Mouse (Mus musculus) midbrain, embryonic 16.5 days (tissue): ENCODE data around the gene Gnb1l. TPM values are rescaled to one million over a fixed set of nuclear protein-coding genes. Genes with fewer than 3 reads are reported as not detected.
A peak's percentile ranks its signal among the peaks of the same experiment; 100 is the strongest.

Source experiments
- ATAC-seq: fragments of 200-750 bp; cut with Nextera tagmentation; 2 replicates; pipeline ENCODE4 v1.8.0; 2017; ENCODE audit warnings: moderate TSS enrichment
- H3K27ac ChIP-seq: fragments of 300-500 bp; sonication (generic); 2 replicates; pipeline ENCODE4 v1.5.1; 2014; ENCODE audit warnings: mild to moderate bottlenecking, low read length, mixed read lengths
- H3K27me3 ChIP-seq: fragments of 300-500 bp; sonication (generic); 2 replicates; pipeline ENCODE4 v1.6.1; 2014; ENCODE audit warnings: low read depth, low read length, mixed read lengths; ENCODE audit not compliant: control insufficient read depth, insufficient read depth
- H3K36me3 ChIP-seq: fragments of 300-500 bp; sonication (generic); 2 replicates; pipeline ENCODE4 v1.6.1; 2014; ENCODE audit warnings: mild to moderate bottlenecking, low read length, moderate library complexity, mixed read lengths; ENCODE audit not compliant: control insufficient read depth, insufficient read depth
- H3K4me1 ChIP-seq: fragments of 300-500 bp; sonication (generic); 2 replicates; pipeline ENCODE4 v1.6.1; 2014; ENCODE audit warnings: mild to moderate bottlenecking, low read length, mixed read lengths; ENCODE audit not compliant: control insufficient read depth, insufficient read depth
- H3K4me2 ChIP-seq: fragments of 300-500 bp; sonication (generic); 2 replicates; pipeline ENCODE4 v1.6.1; 2014; ENCODE audit warnings: mild to moderate bottlenecking, low read length, mixed read lengths
- H3K4me3 ChIP-seq: fragments of 300-500 bp; sonication (generic); 2 replicates; pipeline ENCODE4 v1.5.1; 2014; ENCODE audit warnings: low read depth, mild to moderate bottlenecking, low read length, moderate library complexity, mixed read lengths
- H3K9ac ChIP-seq: fragments of 300-500 bp; sonication (generic); 2 replicates; pipeline ENCODE4 v1.6.1; 2014; ENCODE audit warnings: low read depth, low read length, mixed read lengths
- H3K9me3 ChIP-seq: fragments of 300-500 bp; sonication (generic); replicated peaks from 2 replicates; pipeline ENCODE4 v1.6.1; 2014; ENCODE audit warnings: mild to moderate bottlenecking, low read length, mixed read lengths; ENCODE audit not compliant: control insufficient read depth, poor library complexity, severe bottlenecking
- WGBS: fragments of 180-500 bp; shearing (Covaris S2); extraction: QIAGEN DNeasy Blood & Tissue Kit; methylation state at CpG from one replicate; pipeline ENCODE4 v1.1.7; 2014; 5-methylcytosine and 5-hydroxymethylcytosine counted together
- polyA plus RNA-seq: library from polyadenylated mRNA; unstranded; fragments of >200 nt; fragmentation: Nextera tagmentation; extraction: Ambion mirVana; gene quantifications from 2 replicates; pipeline ENCODE4 v1.2.1, GENCODE M21; 2015

Gnb1l gene
- polyA plus RNA-seq, 1 experiment from 2014 or later = 17.6 TPM

GRCm38 (mm10) chr16:18577599-18578160 lies 79.2 kb downstream of the Gnb1l start:
- H3K27ac ChIP-seq = no peak overlapping the region
- no peak overlapping the region for H3K9ac ChIP-seq
- no peaks in the 10 kb centered on the region for H3K9me3 ChIP-seq
- peaks cover 11% of the 10 kb centered on the region for H3K4me1 ChIP-seq
- H3K4me2 ChIP-seq = no peak overlapping the region
- H3K36me3 ChIP-seq = no peaks in the 10 kb centered on the region
- peaks cover 42% of the 10 kb centered on the region for H3K27me3 ChIP-seq
- WGBS = 13% methylated on average over 5 of the region's 5 CpGs
- H3K4me3 ChIP-seq = no peak overlapping the region
- ATAC-seq = no peak

- no peak overlapping the region for H3K9ac ChIP-seq
- H3K4me2 ChIP-seq = no peak overlapping the region
- H3K27me3 ChIP-seq = peaks cover 69% of the 10 kb centered on the region
- no peak overlapping the region for H3K4me3 ChIP-seq
- no peak for ATAC-seq
- H3K27ac ChIP-seq = no peak overlapping the region
- WGBS = 24% methylated on average over 2 of the region's 2 CpGs
- H3K36me3 ChIP-seq = no peaks in the 10 kb centered on the region
- peaks cover 11% of the 10 kb centered on the region for H3K4me1 ChIP-seq
- no peaks in the 10 kb centered on the region for H3K9me3 ChIP-seq
Measured at GRCm38 (mm10) chr16:18580389-18580788, 81.9 kb downstream of the Gnb1l start.

- Histone ChIP-seq H3K27ac (no peak overlapping the region), H3K4me2 (peak overlapping the region; percentile 55), H3K27me3 (peaks cover 73% of the 10 kb centered on the region), H3K9me3 (no peaks in the 10 kb centered on the region), H3K9ac (no peak overlapping the region), H3K4me3 (peak overlapping the region; percentile 38), H3K4me1 (peaks cover 11% of the 10 kb centered on the region), H3K36me3 (no peaks in the 10 kb centered on the region)
- no peak for ATAC-seq
- WGBS = 4% methylated on average over 21 of the region's 21 CpGs
Measured at GRCm38 (mm10) chr16:18581050-18581622, 82.6 kb downstream of the Gnb1l start.

GRCm38 (mm10) chr16:18581623-18582205 lies 83.2 kb downstream of the Gnb1l start:
- Histone ChIP-seq H3K27me3 (peaks cover 73% of the 10 kb centered on the region), H3K4me1 (peaks cover 16% of the 10 kb centered on the region), H3K9ac (0 out of 2 replicates have a peak overlapping the region, but pooled peaks have one; percentile 46), H3K36me3 (no peaks in the 10 kb centered on the region), H3K4me3 (peak overlapping the region; percentile 38), H3K27ac (no peak overlapping the region), H3K9me3 (no peaks in the 10 kb centered on the region), H3K4me2 (peak overlapping the region; percentile 55)
- WGBS = 1% methylated on average over 43 of the region's 66 CpGs
- ATAC-seq = peak; percentile 43

GRCm38 (mm10) chr16:18582426-18583148 lies 84.1 kb downstream of the Gnb1l start:
- Histone ChIP-seq H3K27me3 (peaks cover 73% of the 10 kb centered on the region), H3K4me3 (peak overlapping the region; percentile 38), H3K36me3 (no peaks in the 10 kb centered on the region), H3K4me1 (peaks cover 21% of the 10 kb centered on the region), H3K9me3 (no peaks in the 10 kb centered on the region), H3K4me2 (peak overlapping the region; percentile 55), H3K27ac (no peak overlapping the region), H3K9ac (0 out of 2 replicates have a peak overlapping the region, but pooled peaks have one; percentile 46)
- WGBS = 1% methylated on average over 64 of the region's 67 CpGs
- ATAC-seq = 0 out of 2 replicates have a peak, but pooled peaks have one; percentile 10

GRCm38 (mm10) chr16:18583169-18583568 lies 84.7 kb downstream of the Gnb1l start:
- H3K9me3 ChIP-seq = no peaks in the 10 kb centered on the region
- peaks cover 76% of the 10 kb centered on the region for H3K27me3 ChIP-seq
- 11% methylated on average over 10 of the region's 10 CpGs for WGBS
- H3K36me3 ChIP-seq = no peaks in the 10 kb centered on the region
- no peak for ATAC-seq
- peaks cover 22% of the 10 kb centered on the region for H3K4me1 ChIP-seq
- no peak overlapping the region for H3K4me2 ChIP-seq
- H3K4me3 ChIP-seq = no peak overlapping the region
- H3K27ac ChIP-seq = no peak overlapping the region
- H3K9ac ChIP-seq = no peak overlapping the region

- H3K27ac ChIP-seq = no peak overlapping the region
- no peak overlapping the region for H3K4me3 ChIP-seq
- H3K9ac ChIP-seq = no peak overlapping the region
- H3K9me3 ChIP-seq = no peaks in the 10 kb centered on the region
- H3K4me2 ChIP-seq = no peak overlapping the region
- no peak for ATAC-seq
- H3K27me3 ChIP-seq = peaks cover 76% of the 10 kb centered on the region
- no peaks in the 10 kb centered on the region for H3K36me3 ChIP-seq
- WGBS = 6% methylated on average over 10 of the region's 10 CpGs
- peaks cover 23% of the 10 kb centered on the region for H3K4me1 ChIP-seq
Measured at GRCm38 (mm10) chr16:18583673-18584357, 85.3 kb downstream of the Gnb1l start.

GRCm38 (mm10) chr16:18584901-18585510 lies 86.5 kb downstream of the Gnb1l start:
- H3K4me1 ChIP-seq = peaks cover 23% of the 10 kb centered on the region
- H3K4me3 ChIP-seq = no peak overlapping the region
- no peak for ATAC-seq
- H3K27me3 ChIP-seq = peaks cover 79% of the 10 kb centered on the region
- no peak overlapping the region for H3K27ac ChIP-seq
- no peaks in the 10 kb centered on the region for H3K9me3 ChIP-seq
- no peak overlapping the region for H3K9ac ChIP-seq
- H3K4me2 ChIP-seq = no peak overlapping the region
- WGBS = 11% methylated on average over 10 of the region's 10 CpGs
- H3K36me3 ChIP-seq = no peaks in the 10 kb centered on the region
